ENCODE assay signal across 19 mouse cellular contexts in the genomic region with DNA sequence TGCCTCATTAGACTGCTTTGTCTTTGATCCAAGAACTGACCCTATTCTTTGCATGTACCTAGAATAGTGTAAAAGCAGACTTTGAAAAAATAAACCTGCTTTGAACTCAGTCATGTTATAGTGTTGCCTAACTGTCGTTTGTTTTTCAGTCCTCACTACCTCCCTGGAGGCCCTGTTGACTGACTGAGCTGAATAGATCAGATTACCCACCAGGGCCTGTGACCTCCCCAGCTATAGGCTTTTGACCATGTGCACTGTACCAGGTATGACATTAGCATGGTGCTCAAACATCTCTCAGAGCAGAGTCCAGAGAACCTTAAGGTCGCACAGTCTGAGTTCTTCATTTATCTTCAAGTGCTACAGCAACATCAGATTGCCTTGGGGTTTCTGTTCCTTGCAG. TPM values are rescaled to one million over a fixed set of nuclear protein-coding genes. Genes with fewer than 3 reads are reported as not detected.
"Had no signal": no experiment of that assay in that cellular context is flagged by ENCODE, and none has a peak within 500 bp of the region (broad histone marks: within the 10 kb centered on the region; RNA-seq: fewer than 3 reads in every experiment).

No protein-coding gene starts in this region.

RNA-seq across cellular contexts. Expression of gene Gm2001, which starts 8.5 kb away (rescaled TPM):
- polyA plus RNA-seq: cerebellum, adult 2 months; cortical plate, adult 2 months; embryonic facial prominence, embryonic 10.5 days; embryonic facial prominence, embryonic 11.5 days; embryonic facial prominence, embryonic 12.5 days; embryonic facial prominence, embryonic 13.5 days; embryonic facial prominence, embryonic 14.5 days; embryonic facial prominence, embryonic 15.5 days; erythroblast, embryonic 14.5 days; forebrain, embryonic 10.5 days; forebrain, embryonic 11.5 days; forebrain, embryonic 12.5 days; forebrain, embryonic 13.5 days; forebrain, embryonic 14.5 days; forebrain, embryonic 15.5 days; forebrain, embryonic 16.5 days; forebrain, postnatal 0 days; frontal cortex, adult 2 months; gonadal fat pad, adult 2 months had no signal

RNA-seq across cellular contexts. Expression of gene Gm2016, which starts 23.2 kb away (rescaled TPM):
- polyA plus RNA-seq: cerebellum, adult 2 months; cortical plate, adult 2 months; embryonic facial prominence, embryonic 10.5 days; embryonic facial prominence, embryonic 11.5 days; embryonic facial prominence, embryonic 12.5 days; embryonic facial prominence, embryonic 13.5 days; embryonic facial prominence, embryonic 14.5 days; embryonic facial prominence, embryonic 15.5 days; erythroblast, embryonic 14.5 days; forebrain, embryonic 10.5 days; forebrain, embryonic 11.5 days; forebrain, embryonic 12.5 days; forebrain, embryonic 13.5 days; forebrain, embryonic 14.5 days; forebrain, embryonic 15.5 days; forebrain, embryonic 16.5 days; forebrain, postnatal 0 days; frontal cortex, adult 2 months; gonadal fat pad, adult 2 months had no signal

RNA-seq across cellular contexts. Expression of gene BB287469, which starts 34.3 kb away (rescaled TPM):
- polyA plus RNA-seq: cerebellum, adult 2 months; cortical plate, adult 2 months; embryonic facial prominence, embryonic 10.5 days; embryonic facial prominence, embryonic 11.5 days; embryonic facial prominence, embryonic 12.5 days; embryonic facial prominence, embryonic 13.5 days; embryonic facial prominence, embryonic 14.5 days; embryonic facial prominence, embryonic 15.5 days; erythroblast, embryonic 14.5 days; forebrain, embryonic 10.5 days; forebrain, embryonic 11.5 days; forebrain, embryonic 12.5 days; forebrain, embryonic 13.5 days; forebrain, embryonic 14.5 days; forebrain, embryonic 15.5 days; forebrain, embryonic 16.5 days; forebrain, postnatal 0 days; frontal cortex, adult 2 months; gonadal fat pad, adult 2 months had no signal

RNA-seq across cellular contexts. Expression of gene Gm2022, which starts 44.5 kb away (rescaled TPM):
- polyA plus RNA-seq: cerebellum, adult 2 months; cortical plate, adult 2 months; embryonic facial prominence, embryonic 10.5 days; embryonic facial prominence, embryonic 11.5 days; embryonic facial prominence, embryonic 12.5 days; embryonic facial prominence, embryonic 13.5 days; embryonic facial prominence, embryonic 14.5 days; embryonic facial prominence, embryonic 15.5 days; erythroblast, embryonic 14.5 days; forebrain, embryonic 10.5 days; forebrain, embryonic 11.5 days; forebrain, embryonic 12.5 days; forebrain, embryonic 13.5 days; forebrain, embryonic 14.5 days; forebrain, embryonic 15.5 days; forebrain, embryonic 16.5 days; forebrain, postnatal 0 days; frontal cortex, adult 2 months; gonadal fat pad, adult 2 months had no signal

RNA-seq across cellular contexts. Expression of gene Gm21936, which starts 55.3 kb away (rescaled TPM):
- polyA plus RNA-seq: cerebellum, adult 2 months; cortical plate, adult 2 months; embryonic facial prominence, embryonic 10.5 days; embryonic facial prominence, embryonic 11.5 days; embryonic facial prominence, embryonic 12.5 days; embryonic facial prominence, embryonic 13.5 days; embryonic facial prominence, embryonic 14.5 days; embryonic facial prominence, embryonic 15.5 days; erythroblast, embryonic 14.5 days; forebrain, embryonic 10.5 days; forebrain, embryonic 11.5 days; forebrain, embryonic 12.5 days; forebrain, embryonic 13.5 days; forebrain, embryonic 14.5 days; forebrain, embryonic 15.5 days; forebrain, embryonic 16.5 days; forebrain, postnatal 0 days; frontal cortex, adult 2 months; gonadal fat pad, adult 2 months had no signal
